Mouse (Mus musculus): ENCODE results near the gene Macrod2. TPM values are rescaled to one million over a fixed set of nuclear protein-coding genes. Genes with fewer than 3 reads are reported as not detected.

Gene Macrod2
- total and polyA plus RNA-seq, 2 experiments from 2014 or later: 37.3 to 67.2 TPM

- H3K36me3 ChIP-seq (ENCODE audit: insufficient read depth, low read length): no peaks in the 10 kb centered on the region
- H3K9me3 ChIP-seq (ENCODE audit: low read length): no peaks in the 10 kb centered on the region
- H3K27ac ChIP-seq (ENCODE audit: low read depth, low read length): no peak overlapping the region
- no peak overlapping the region for H3K4me2 ChIP-seq (ENCODE audit: low read depth, low read length, poor library complexity, severe bottlenecking)
- H3K4me3 ChIP-seq (ENCODE audit: low read depth, low read length): no peak overlapping the region
- TF ChIP-seq CTCF (IDR thresholded peaks at IDR 0.05): no peak
- no peak for ATAC-seq (ENCODE audit: low FRiP score)
- H3K9ac ChIP-seq (replicated peaks; ENCODE audit: low read length, poor library complexity, severe bottlenecking): no peak overlapping the region
- 95% methylated on average over 1 of the region's 1 CpGs for WGBS
- DNase-seq (ENCODE audit: low spot score): no peak
- H3K4me1 ChIP-seq (ENCODE audit: insufficient read depth, low read length): no peaks in the 10 kb centered on the region
- H3K27me3 ChIP-seq (ENCODE audit: insufficient read depth, low read length): no peaks in the 10 kb centered on the region
Observed at GRCm38 (mm10) chr2:141472791-141473190, 1077.7 kb downstream of the Macrod2 start.

- no peak overlapping the region for H3K4me2 ChIP-seq (ENCODE audit: low read depth, low read length, poor library complexity, severe bottlenecking)
- H3K9me3 ChIP-seq (ENCODE audit: low read length): no peaks in the 10 kb centered on the region
- H3K4me3 ChIP-seq (ENCODE audit: low read depth, low read length): no peak overlapping the region
- no peaks in the 10 kb centered on the region for H3K36me3 ChIP-seq (ENCODE audit: insufficient read depth, low read length)
- no peak overlapping the region for H3K27ac ChIP-seq (ENCODE audit: low read depth, low read length)
- no peaks in the 10 kb centered on the region for H3K27me3 ChIP-seq (ENCODE audit: insufficient read depth, low read length)
- ATAC-seq (ENCODE audit: low FRiP score) (no peak), DNase-seq (ENCODE audit: low spot score) (no peak)
- no peak overlapping the region for H3K9ac ChIP-seq (replicated peaks; ENCODE audit: low read length, poor library complexity, severe bottlenecking)
- 72% methylated on average over 3 of the region's 3 CpGs for WGBS
- no peaks in the 10 kb centered on the region for H3K4me1 ChIP-seq (ENCODE audit: insufficient read depth, low read length)
- no peak for TF ChIP-seq CTCF (IDR thresholded peaks at IDR 0.05)
Observed at GRCm38 (mm10) chr2:141477585-141477984, 1082.5 kb downstream of the Macrod2 start.

GRCm38 (mm10) chr2:141490518-141490917, 1095.4 kb downstream of the Macrod2 start:
- H3K9ac ChIP-seq (replicated peaks; ENCODE audit: low read length, poor library complexity, severe bottlenecking): no peak overlapping the region
- H3K27ac ChIP-seq (ENCODE audit: low read depth, low read length): no peak overlapping the region
- H3K4me3 ChIP-seq (ENCODE audit: low read depth, low read length): no peak overlapping the region
- no peaks in the 10 kb centered on the region for H3K36me3 ChIP-seq (ENCODE audit: insufficient read depth, low read length)
- TF ChIP-seq CTCF (IDR thresholded peaks at IDR 0.05): no peak
- H3K27me3 ChIP-seq (ENCODE audit: insufficient read depth, low read length): no peaks in the 10 kb centered on the region
- no peak overlapping the region for H3K4me2 ChIP-seq (ENCODE audit: low read depth, low read length, poor library complexity, severe bottlenecking)
- no peaks in the 10 kb centered on the region for H3K4me1 ChIP-seq (ENCODE audit: insufficient read depth, low read length)
- 70% methylated on average over 3 of the region's 3 CpGs for WGBS
- no peaks in the 10 kb centered on the region for H3K9me3 ChIP-seq (ENCODE audit: low read length)
- DNase-seq (ENCODE audit: low spot score) (peak; percentile 1), ATAC-seq (ENCODE audit: low FRiP score) (no peak)

GRCm38 (mm10) chr2:141505451-141505850, 1110.3 kb downstream of the Macrod2 start:
- Histone ChIP-seq H3K4me3 (ENCODE audit: low read depth, low read length) (no peak overlapping the region), H3K9me3 (ENCODE audit: low read length) (no peaks in the 10 kb centered on the region), H3K36me3 (ENCODE audit: insufficient read depth, low read length) (no peaks in the 10 kb centered on the region), H3K9ac (replicated peaks; ENCODE audit: low read length, poor library complexity, severe bottlenecking) (no peak overlapping the region), H3K4me1 (ENCODE audit: insufficient read depth, low read length) (no peaks in the 10 kb centered on the region), H3K4me2 (ENCODE audit: low read depth, low read length, poor library complexity, severe bottlenecking) (no peak overlapping the region), H3K27ac (ENCODE audit: low read depth, low read length) (no peak overlapping the region), H3K27me3 (ENCODE audit: insufficient read depth, low read length) (no peaks in the 10 kb centered on the region)
- no peak for TF ChIP-seq CTCF (IDR thresholded peaks at IDR 0.05)
- no peak for DNase-seq (ENCODE audit: low spot score)
- 94% methylated on average over 3 of the region's 3 CpGs for WGBS
- no peak for ATAC-seq (ENCODE audit: low FRiP score)

GRCm38 (mm10) chr2:141507929-141508897, 1113.1 kb downstream of the Macrod2 start:
- no peak overlapping the region for H3K4me3 ChIP-seq (ENCODE audit: low read depth, low read length)
- no peaks in the 10 kb centered on the region for H3K27me3 ChIP-seq (ENCODE audit: insufficient read depth, low read length)
- DNase-seq (ENCODE audit: low spot score) (no peak), ATAC-seq (ENCODE audit: low FRiP score) (no peak)
- no peaks in the 10 kb centered on the region for H3K9me3 ChIP-seq (ENCODE audit: low read length)
- H3K9ac ChIP-seq (replicated peaks; ENCODE audit: low read length, poor library complexity, severe bottlenecking): no peak overlapping the region; the same call in 1 of the 2 replicates
- no peak for TF ChIP-seq CTCF (IDR thresholded peaks at IDR 0.05)
- H3K36me3 ChIP-seq (ENCODE audit: insufficient read depth, low read length): no peaks in the 10 kb centered on the region
- H3K4me2 ChIP-seq (ENCODE audit: low read depth, low read length, poor library complexity, severe bottlenecking): no peak overlapping the region
- H3K27ac ChIP-seq (ENCODE audit: low read depth, low read length): 0 out of 2 replicates have a peak overlapping the region, but pooled peaks have one; percentile 12
- no peaks in the 10 kb centered on the region for H3K4me1 ChIP-seq (ENCODE audit: insufficient read depth, low read length)
- 50% methylated on average over 9 of the region's 9 CpGs for WGBS

GRCm38 (mm10) chr2:141514976-141515375, 1119.9 kb downstream of the Macrod2 start:
- H3K27me3 ChIP-seq (ENCODE audit: insufficient read depth, low read length): no peaks in the 10 kb centered on the region
- no peaks in the 10 kb centered on the region for H3K9me3 ChIP-seq (ENCODE audit: low read length)
- H3K4me3 ChIP-seq (ENCODE audit: low read depth, low read length): no peak overlapping the region
- DNase-seq (ENCODE audit: low spot score) (no peak), ATAC-seq (ENCODE audit: low FRiP score) (no peak)
- H3K36me3 ChIP-seq (ENCODE audit: insufficient read depth, low read length): no peaks in the 10 kb centered on the region
- no peak overlapping the region for H3K4me2 ChIP-seq (ENCODE audit: low read depth, low read length, poor library complexity, severe bottlenecking)
- H3K27ac ChIP-seq (ENCODE audit: low read depth, low read length): no peak overlapping the region
- no peaks in the 10 kb centered on the region for H3K4me1 ChIP-seq (ENCODE audit: insufficient read depth, low read length)
- no peak for TF ChIP-seq CTCF (IDR thresholded peaks at IDR 0.05)
- no peak overlapping the region for H3K9ac ChIP-seq (replicated peaks; ENCODE audit: low read length, poor library complexity, severe bottlenecking)
- WGBS: 77% methylated on average over 3 of the region's 3 CpGs

Measured in midbrain, postnatal 0 days (tissue).